10 mouse cellular contexts compared by ENCODE assay signal in genomic region chr16:35199721-35200431, GRCm38 (mm10). TPM values are rescaled to one million over a fixed set of nuclear protein-coding genes. Genes with fewer than 3 reads are reported as not detected.
A peak's percentile ranks its signal among the peaks of the same experiment; 100 is the strongest.
DNase-seq lines count a peak whose midpoint lies in the region; ATAC-seq lines count a peak whose summit lies in the region.
"Had no signal": no experiment of that assay in that cellular context is flagged by ENCODE, and none has a peak within 500 bp of the region (broad histone marks: within the 10 kb centered on the region; RNA-seq: fewer than 3 reads in every experiment).

No protein-coding gene starts in this region.

- H3K4me2 ChIP-seq in hindbrain, embryonic 12.5 days (replicated peaks) = no peak overlapping the region
- H3K4me2 ChIP-seq in hindbrain, embryonic 14.5 days (replicated peaks) = no peak overlapping the region
- H3K4me2 ChIP-seq in embryonic facial prominence, embryonic 12.5 days (replicated peaks) = no peak overlapping the region
- no peak overlapping the region for H3K4me2 ChIP-seq in kidney, embryonic 16.5 days (replicated peaks; ENCODE audit: low read depth, low read length)

- ATAC-seq in hindbrain, embryonic 12.5 days (ENCODE audit: low FRiP score) = no peak
- ATAC-seq in hindbrain, embryonic 14.5 days (ENCODE audit: low FRiP score) = no peak
- ATAC-seq in embryonic facial prominence, embryonic 12.5 days (ENCODE audit: insufficient number of reproducible peaks, insufficient read depth, low FRiP score, low TSS enrichment) = no peak
- peak; percentile 63 for ATAC-seq in kidney, embryonic 16.5 days (ENCODE audit: low FRiP score, low TSS enrichment)

- no peaks in the 10 kb centered on the region for H3K9me3 ChIP-seq in hindbrain, embryonic 12.5 days (replicated peaks)
- H3K9me3 ChIP-seq in hindbrain, embryonic 14.5 days (ENCODE audit: control insufficient read depth, low read length) = no peaks in the 10 kb centered on the region
- no peaks in the 10 kb centered on the region for H3K9me3 ChIP-seq in embryonic facial prominence, embryonic 12.5 days
- no peaks in the 10 kb centered on the region for H3K9me3 ChIP-seq in kidney, embryonic 16.5 days (ENCODE audit: low read length)

- H3K9ac ChIP-seq in hindbrain, embryonic 12.5 days = 0 out of 2 replicates have a peak overlapping the region, but pooled peaks have one; percentile 8
- no peak overlapping the region for H3K9ac ChIP-seq in hindbrain, embryonic 14.5 days
- H3K9ac ChIP-seq in embryonic facial prominence, embryonic 12.5 days = no peak overlapping the region
- H3K9ac ChIP-seq in kidney, embryonic 16.5 days (replicated peaks; ENCODE audit: low read length) = no peak overlapping the region

- H3K4me1 ChIP-seq in hindbrain, embryonic 12.5 days = peaks cover 15% of the 10 kb centered on the region
- H3K4me1 ChIP-seq in hindbrain, embryonic 14.5 days (replicated peaks; ENCODE audit: control insufficient read depth, insufficient read depth, low read length) = peaks cover under 1% of the 10 kb centered on the region
- peaks cover 14% of the 10 kb centered on the region for H3K4me1 ChIP-seq in embryonic facial prominence, embryonic 12.5 days
- peaks cover 17% of the 10 kb centered on the region; the same call in 1 of the 2 replicates for H3K4me1 ChIP-seq in kidney, embryonic 16.5 days (ENCODE audit: insufficient read depth, low read length)

- no peak overlapping the region for H3K4me3 ChIP-seq in hindbrain, embryonic 12.5 days
- H3K4me3 ChIP-seq in hindbrain, embryonic 14.5 days (replicated peaks; ENCODE audit: low read length) = no peak overlapping the region
- no peak overlapping the region for H3K4me3 ChIP-seq in embryonic facial prominence, embryonic 12.5 days
- H3K4me3 ChIP-seq in kidney, embryonic 16.5 days (ENCODE audit: low read length) = no peak overlapping the region
- H3K4me3 ChIP-seq: gastrocnemius, adult 2 months had no signal

- 71% methylated on average over 6 of the region's 6 CpGs for WGBS in hindbrain, embryonic 12.5 days
- 70% methylated on average over 6 of the region's 6 CpGs for WGBS in hindbrain, embryonic 14.5 days
- 63% methylated on average over 6 of the region's 6 CpGs for WGBS in embryonic facial prominence, embryonic 12.5 days
- 63% methylated on average over 6 of the region's 6 CpGs for WGBS in kidney, embryonic 16.5 days

- H3K27me3 ChIP-seq in hindbrain, embryonic 12.5 days = no peaks in the 10 kb centered on the region
- no peaks in the 10 kb centered on the region; the same call in 1 of the 2 replicates for H3K27me3 ChIP-seq in hindbrain, embryonic 14.5 days (ENCODE audit: control insufficient read depth, insufficient read depth, low read length)
- no peaks in the 10 kb centered on the region for H3K27me3 ChIP-seq in embryonic facial prominence, embryonic 12.5 days
- no peaks in the 10 kb centered on the region for H3K27me3 ChIP-seq in kidney, embryonic 16.5 days (ENCODE audit: insufficient read depth, low read length)

- DNase-seq in hindbrain, embryonic 14.5 days (ENCODE audit: low spot score) = no peak
- DNase-seq in lung, postnatal 36 days = peak; percentile 73
- no peak for DNase-seq in spleen, adult 12 weeks (ENCODE audit: low spot score)
- DNase-seq in adrenal gland, adult 18-20 months (ENCODE audit: low spot score in 2 of 2) = no peak
- DNase-seq: gastrocnemius, adult 2 months; layer of hippocampus, adult 9-11 months; thymus, adult 2 months had no signal

- H3K27ac ChIP-seq in hindbrain, embryonic 12.5 days = no peak overlapping the region; the same call in 1 of the 2 replicates
- no peak overlapping the region for H3K27ac ChIP-seq in hindbrain, embryonic 14.5 days
- H3K27ac ChIP-seq in embryonic facial prominence, embryonic 12.5 days = peak overlapping the region; percentile 18; the same call in 1 of the 2 replicates
- H3K27ac ChIP-seq in kidney, embryonic 16.5 days (ENCODE audit: low read length) = peak overlapping the region; percentile 46
- H3K27ac ChIP-seq: gastrocnemius, adult 2 months had no signal

- no peaks in the 10 kb centered on the region for H3K36me3 ChIP-seq in hindbrain, embryonic 12.5 days
- no peaks in the 10 kb centered on the region for H3K36me3 ChIP-seq in hindbrain, embryonic 14.5 days (replicated peaks; ENCODE audit: control insufficient read depth, insufficient read depth)
- H3K36me3 ChIP-seq in embryonic facial prominence, embryonic 12.5 days = no peaks in the 10 kb centered on the region
- no peaks in the 10 kb centered on the region for H3K36me3 ChIP-seq in kidney, embryonic 16.5 days (ENCODE audit: insufficient read depth, low read length)

RNA-seq across cellular contexts. Expression of gene Adcy5, which starts 45.2 kb away (rescaled TPM):
- polyA plus RNA-seq in hindbrain, embryonic 12.5 days (2016; fragmentation: Nextera tagmentation; extraction: Ambion mirVana) = 4.4 and 4.5 TPM in 2 replicates
- polyA plus RNA-seq in hindbrain, embryonic 14.5 days (2014; fragmentation: Nextera tagmentation; extraction: Ambion mirVana) = 7.9 and 9.0 TPM in 2 replicates
- polyA plus RNA-seq in embryonic facial prominence, embryonic 12.5 days (2016; fragmentation: Nextera tagmentation; extraction: Ambion mirVana) = 2.1 and 2.6 TPM in 2 replicates
- polyA plus RNA-seq in kidney, embryonic 16.5 days (2015; fragmentation: Nextera tagmentation; extraction: Ambion mirVana) = 0.60 and 0.80 TPM in 2 replicates
- total RNA-seq in adrenal gland, adult 18-20 months (2021) = 10 to 100 TPM in 1 of 2 experiments, 1 to 10 TPM in 1; 8.9 to 18.3 TPM

Comparison
In these comparisons a context has a peak if more than half of its experiments do, and no peak if none do; other contexts are left out.
1. H3K27ac ChIP-seq: peak in embryonic facial prominence, embryonic 12.5 days (single experiment) and kidney, embryonic 16.5 days (single experiment); none in hindbrain, embryonic 12.5 days (single experiment) and hindbrain, embryonic 14.5 days (single experiment).